Mouse (Mus musculus) MEL (cell line): ENCODE measurements around the gene Accsl.

Experiments used
- CTCF ChIP-seq, 3 experiments: IDR thresholded peaks in 2 of 3; conservative IDR thresholded peaks in 1 of 3; 2 replicates each; pipeline ENCODE4 v1.5.1; 2011 to 2012; ENCODE audit warnings: low read length in 3 of 3, low read depth in 2 of 3, mild to moderate bottlenecking in 2 of 3, improper control_type of control experiment in 1 of 3, inconsistent platforms in 1 of 3, mixed read lengths in 1 of 3, moderate library complexity in 1 of 3; ENCODE audit not compliant: control insufficient read depth in 1 of 3, insufficient read depth in 1 of 3, poor library complexity in 1 of 3, severe bottlenecking in 1 of 3
- E2F4 ChIP-seq: IDR thresholded peaks from 2 replicates; pipeline ENCODE4 v1.6.1; 2011; ENCODE audit warnings: low read depth, low read length, improper control_type of control experiment, borderline replicate concordance
- EP300 ChIP-seq, 2 experiments: IDR thresholded peaks; 2 replicates each; pipeline ENCODE4 v1.6.1; 2011; ENCODE audit warnings: improper control_type of control experiment in 2 of 2, low read length in 2 of 2, low read depth in 1 of 2, mild to moderate bottlenecking in 1 of 2
- GATA1 ChIP-seq: IDR thresholded peaks from 2 replicates; pipeline ENCODE4 v1.6.1; 2011; ENCODE audit warnings: low read depth, low read length, improper control_type of control experiment
- HCFC1 ChIP-seq: IDR thresholded peaks from 2 replicates; pipeline ENCODE4 v1.6.1; 2012; ENCODE audit warnings: low read depth, mild to moderate bottlenecking, inconsistent platforms, low read length, improper control_type of control experiment, moderate library complexity
- NELFE ChIP-seq: IDR thresholded peaks from 2 replicates; pipeline ENCODE4 v1.6.1; 2011; ENCODE audit warnings: low read depth, low read length, improper control_type of control experiment
- NRF1 ChIP-seq: IDR thresholded peaks from 2 replicates; pipeline ENCODE4 v1.6.1; 2014; ENCODE audit warnings: low read depth, mild to moderate bottlenecking, inconsistent platforms, low read length, improper control_type of control experiment, moderate library complexity; ENCODE audit not compliant: poor library complexity, insufficient read depth, severe bottlenecking
- POLR2A ChIP-seq, 2 experiments: IDR thresholded peaks; 2 replicates each; pipeline ENCODE4 v1.6.1; 2011 to 2012; ENCODE audit warnings: low read length in 2 of 2, mild to moderate bottlenecking in 2 of 2, control low read depth in 1 of 2, improper control_type of control experiment in 1 of 2, low read depth in 1 of 2, moderate library complexity in 1 of 2; ENCODE audit not compliant: control insufficient read depth in 1 of 2, insufficient read depth in 1 of 2, poor library complexity in 1 of 2
- SIN3A ChIP-seq: IDR thresholded peaks from 2 replicates; pipeline ENCODE4 v1.6.1; 2012; ENCODE audit warnings: low read length, improper control_type of control experiment, inconsistent platforms
- SMC3 ChIP-seq: IDR thresholded peaks from 2 replicates; pipeline ENCODE4 v1.6.1; 2011; ENCODE audit warnings: low read depth, low read length, improper control_type of control experiment
- TBP ChIP-seq: IDR thresholded peaks from 2 replicates; pipeline ENCODE4 v1.8.0; 2011; ENCODE audit warnings: low read depth, low read length, improper control_type of control experiment

GRCm38 (mm10) chr2:93869107-93869600, at the start of gene Accsl:
- no peak for TF ChIP-seq E2F4
- TF ChIP-seq POLR2A (IDR thresholded peaks at IDR 0.05; ENCODE audit: control insufficient read depth in 1 of 2, insufficient read depth in 1 of 2, low read depth in 1 of 2, low read length in 2 of 2, poor library complexity in 1 of 2) = no peak
- no peak for TF ChIP-seq TBP
- no peak for TF ChIP-seq CTCF (IDR thresholded peaks at IDR 0.05 in 2 of 3, conservative IDR thresholded peaks at IDR 0.05 in 1 of 3; ENCODE audit: control insufficient read depth in 1 of 3, insufficient read depth in 1 of 3, low read depth in 2 of 3, low read length in 3 of 3, poor library complexity in 1 of 3, severe bottlenecking in 1 of 3)
- TF ChIP-seq EP300 (IDR thresholded peaks at IDR 0.05; ENCODE audit: low read depth in 1 of 2, low read length in 2 of 2) = no peak
- TF ChIP-seq SIN3A = no peak
- TF ChIP-seq GATA1 = no peak
- no peak for TF ChIP-seq HCFC1
- TF ChIP-seq NELFE = no peak
- no peak for TF ChIP-seq SMC3
- TF ChIP-seq NRF1 = no peak
